Mouse (Mus musculus) thymus, adult 2 months (tissue): Measurements from ENCODE around the gene Mindy2. TPM values are rescaled to one million over a fixed set of nuclear protein-coding genes. Genes with fewer than 3 reads are reported as not detected.
A peak's percentile ranks its signal among the peaks of the same experiment; 100 is the strongest.

ENCODE experiments used
- DNase-seq: peaks from one replicate; pipeline ENCODE4 v3.0.0; 2021
- H3K27ac ChIP-seq: fragments of 200-500 bp; 2 replicates; pipeline ENCODE4 v1.5.1; 2012; ENCODE audit warnings: low read length, control low read depth; ENCODE audit not compliant: control insufficient read depth, insufficient read depth
- H3K27me3 ChIP-seq: fragments of 200-500 bp; 2 replicates; pipeline ENCODE4 v1.6.1; 2012; ENCODE audit warnings: mild to moderate bottlenecking, low read length, moderate library complexity, mixed read lengths; ENCODE audit not compliant: control insufficient read depth, insufficient read depth
- H3K36me3 ChIP-seq: fragments of 200-500 bp; 2 replicates; pipeline ENCODE4 v1.6.1; 2012; ENCODE audit warnings: mild to moderate bottlenecking, low read length, moderate library complexity; ENCODE audit not compliant: control insufficient read depth, insufficient read depth
- H3K4me1 ChIP-seq: fragments of 200-500 bp; replicated peaks from 2 replicates; pipeline ENCODE4 v1.6.1; 2012; ENCODE audit warnings: low read length; ENCODE audit not compliant: control insufficient read depth, insufficient read depth
- H3K4me3 ChIP-seq: fragments of 200-500 bp; 2 replicates; pipeline ENCODE4 v1.5.1; 2012; ENCODE audit warnings: mild to moderate bottlenecking, low read length, control low read depth, moderate library complexity; ENCODE audit not compliant: control insufficient read depth, insufficient read depth
- CTCF ChIP-seq: fragments of 200-500 bp; IDR thresholded peaks from 2 replicates; pipeline ENCODE4 v1.5.1; 2012; ENCODE audit warnings: mild to moderate bottlenecking, control low read depth, low read length, moderate library complexity, borderline replicate concordance; ENCODE audit not compliant: control insufficient read depth, poor library complexity, insufficient read depth; ENCODE audit errors: extremely low read depth
- POLR2A ChIP-seq: fragments of 200-500 bp; IDR thresholded peaks from 2 replicates; pipeline ENCODE4 v1.6.1; 2012; ENCODE audit warnings: mild to moderate bottlenecking, low read length, control low read depth, moderate library complexity; ENCODE audit not compliant: control insufficient read depth, poor library complexity, insufficient read depth; ENCODE audit errors: extremely low read depth
- WGBS: fragments of 180-500 bp; shearing (Covaris S2); methylation state at CpG from one replicate; pipeline ENCODE4 v1.1.7; 2018; 5-methylcytosine and 5-hydroxymethylcytosine counted together
- polyA plus RNA-seq: library from polyadenylated mRNA; depleted of rRNA; stranded (reverse); fragments of >200 nt; gene quantifications from 2 replicates; pipeline ENCODE4 v1.2.3, GENCODE M21; 2012

Gene Mindy2
- polyA plus RNA-seq, 1 experiment: 17.3 TPM

GRCm38 (mm10) chr9:70666811-70667210 is 9.8 kb upstream of the Mindy2 start:
- no peak overlapping the region for H3K4me3 ChIP-seq
- H3K4me1 ChIP-seq: no peaks in the 10 kb centered on the region
- WGBS: 86% methylated on average over 7 of the region's 7 CpGs
- no peak overlapping the region for H3K27ac ChIP-seq
- no peak for TF ChIP-seq POLR2A
- TF ChIP-seq CTCF: no peak
- no peak for DNase-seq
- no peaks in the 10 kb centered on the region for H3K27me3 ChIP-seq
- H3K36me3 ChIP-seq: no peaks in the 10 kb centered on the region

- TF ChIP-seq POLR2A (no peak), CTCF (no peak)
- Histone ChIP-seq H3K4me3 (no peak overlapping the region), H3K36me3 (no peaks in the 10 kb centered on the region), H3K27ac (no peak overlapping the region), H3K27me3 (no peaks in the 10 kb centered on the region), H3K4me1 (no peaks in the 10 kb centered on the region)
- no peak for DNase-seq
- 86% methylated on average over 16 of the region's 16 CpGs for WGBS
Measured at GRCm38 (mm10) chr9:70665372-70666145, 8.6 kb upstream of the Mindy2 start.

GRCm38 (mm10) chr9:70664847-70665246 is 7.9 kb upstream of the Mindy2 start:
- WGBS: 96% methylated on average over 4 of the region's 4 CpGs

GRCm38 (mm10) chr9:70658266-70658665 is 1.3 kb upstream of the Mindy2 start:
- peaks cover 7% of the 10 kb centered on the region for H3K4me1 ChIP-seq
- H3K4me3 ChIP-seq: no peak overlapping the region
- 84% methylated on average over 2 of the region's 2 CpGs for WGBS
- TF ChIP-seq POLR2A (no peak), CTCF (no peak)
- no peaks in the 10 kb centered on the region for H3K27me3 ChIP-seq
- no peaks in the 10 kb centered on the region for H3K36me3 ChIP-seq
- no peak overlapping the region for H3K27ac ChIP-seq
- no peak for DNase-seq

More at GRCm38 (mm10) chr9:70664847-70665246, 7.9 kb upstream of the Mindy2 start:
- Histone ChIP-seq H3K27me3 (no peaks in the 10 kb centered on the region), H3K4me1 (no peaks in the 10 kb centered on the region), H3K36me3 (no peaks in the 10 kb centered on the region), H3K27ac (no peak overlapping the region), H3K4me3 (no peak overlapping the region)
- no peak for TF ChIP-seq CTCF
- TF ChIP-seq POLR2A: no peak
- DNase-seq: no peak

- Histone ChIP-seq H3K4me3 (peak within 1 kb of the TSS; percentile 85), H3K27ac (peak within 1 kb of the TSS; percentile 73), H3K36me3 (no peaks in the 10 kb centered on the region), H3K27me3 (no peaks in the 10 kb centered on the region), H3K4me1 (peaks cover 7% of the 10 kb centered on the region)
- WGBS: under 1% methylated on average over 72 of the region's 72 CpGs
- peak; percentile 51; the same call in 1 of the 2 replicates for TF ChIP-seq POLR2A
- TF ChIP-seq CTCF: 0 out of 2 replicates have a peak, but pooled peaks have one; percentile 6
- peak; percentile 80 for DNase-seq
Measured at GRCm38 (mm10) chr9:70656130-70657007, 605 bp downstream of the Mindy2 start, which contains the start of gene Gm10642. TSS of gene Gm10642 (plus strand) at chr9:70656251.

GRCm38 (mm10) chr9:70655764-70656129 is 1.2 kb downstream of the Mindy2 start:
- no peak for DNase-seq
- TF ChIP-seq CTCF (no peak), POLR2A (no peak)
- Histone ChIP-seq H3K4me3 (no peak overlapping the region), H3K4me1 (peaks cover 7% of the 10 kb centered on the region), H3K27me3 (no peaks in the 10 kb centered on the region), H3K36me3 (no peaks in the 10 kb centered on the region), H3K27ac (no peak overlapping the region)
- WGBS: 23% methylated on average over 2 of the region's 2 CpGs
